Mouse (Mus musculus) lung, adult 2 months (tissue): Measurements from ENCODE around the gene Cyfip1.

Source experiments
- CTCF ChIP-seq: fragments of 200-500 bp; IDR thresholded peaks from 2 replicates; pipeline ENCODE4 v1.5.1; 2011; ENCODE audit warnings: mild to moderate bottlenecking, low read length, control low read depth; ENCODE audit not compliant: insufficient read depth
- POLR2A ChIP-seq: fragments of 200-500 bp; IDR thresholded peaks from 2 replicates; pipeline ENCODE4 v1.6.1; 2011; ENCODE audit warnings: low read depth, mild to moderate bottlenecking, control low read depth, low read length, borderline replicate concordance; ENCODE audit errors: extremely low read depth

GRCm38 (mm10) chr7:55957178-55957577 lies 115.6 kb downstream of the Cyfip1 start:
- no peak for TF ChIP-seq POLR2A
- TF ChIP-seq CTCF = no peak
